Mouse (Mus musculus) neural tube, embryonic 15.5 days (tissue): ENCODE results near the gene Sp3. TPM values are rescaled to one million over a fixed set of nuclear protein-coding genes. Genes with fewer than 3 reads are reported as not detected.
"Not testable (repeated sequence)": the region's sequence is repeated elsewhere in the genome, so short reads cannot be mapped to it uniquely, and the experiment has no call there.

Experiments
- ATAC-seq: fragments of 200-750 bp; cut with Nextera tagmentation; 2 replicates; pipeline ENCODE4 v1.8.0; 2017; ENCODE audit warnings: mild to moderate bottlenecking, moderate TSS enrichment, moderate library complexity; ENCODE audit not compliant: low FRiP score
- H3K27ac ChIP-seq: fragments of 300-500 bp; sonication (generic); replicated peaks from 2 replicates; pipeline ENCODE4 v1.5.1; 2015; ENCODE audit warnings: mild to moderate bottlenecking, inconsistent platforms
- H3K27me3 ChIP-seq: fragments of 300-500 bp; sonication (generic); replicated peaks from 2 replicates; pipeline ENCODE4 v1.6.1; 2015; ENCODE audit warnings: inconsistent platforms
- H3K36me3 ChIP-seq: fragments of 300-500 bp; sonication (generic); 2 replicates; pipeline ENCODE4 v1.6.1; 2015; ENCODE audit warnings: inconsistent platforms
- H3K4me1 ChIP-seq: fragments of 300-500 bp; sonication (generic); 2 replicates; pipeline ENCODE4 v1.6.1; 2015; ENCODE audit warnings: inconsistent platforms
- H3K4me2 ChIP-seq: fragments of 300-500 bp; sonication (generic); 2 replicates; pipeline ENCODE4 v1.6.1; 2015; ENCODE audit warnings: inconsistent platforms, mild to moderate bottlenecking, moderate library complexity
- H3K4me3 ChIP-seq: fragments of 300-500 bp; sonication (generic); replicated peaks from 2 replicates; pipeline ENCODE4 v1.5.1; 2015; ENCODE audit warnings: mild to moderate bottlenecking, inconsistent platforms
- H3K9ac ChIP-seq: fragments of 300-500 bp; sonication (generic); replicated peaks from 2 replicates; pipeline ENCODE4 v1.6.1; 2015; ENCODE audit warnings: mild to moderate bottlenecking, inconsistent platforms
- H3K9me3 ChIP-seq: fragments of 300-500 bp; sonication (generic); replicated peaks from 2 replicates; pipeline ENCODE4 v1.6.1; 2016; ENCODE audit warnings: inconsistent platforms
- WGBS: fragments of 180-500 bp; shearing (Covaris S2); methylation state at CpG from one replicate; pipeline ENCODE4 v1.1.7; 2015; ENCODE audit warnings: mixed read lengths; 5-methylcytosine and 5-hydroxymethylcytosine counted together
- polyA plus RNA-seq: library from polyadenylated mRNA; unstranded; fragments of >200 nt; fragmentation: Nextera tagmentation; extraction: Ambion mirVana; gene quantifications from 2 replicates; pipeline ENCODE4 v1.2.1, GENCODE M21; 2015

Gene Sp3
- polyA plus RNA-seq = 27.7 and 35.3 TPM in 2 replicates

GRCm38 (mm10) chr2:72980337-72981074 is at the start of gene Sp3:
Gene Sp3 (minus strand): TSS chr2:72980446.
- peak within 1 kb of the TSS; percentile 100 for H3K27ac ChIP-seq
- peak; percentile 93 for ATAC-seq

DNA sequence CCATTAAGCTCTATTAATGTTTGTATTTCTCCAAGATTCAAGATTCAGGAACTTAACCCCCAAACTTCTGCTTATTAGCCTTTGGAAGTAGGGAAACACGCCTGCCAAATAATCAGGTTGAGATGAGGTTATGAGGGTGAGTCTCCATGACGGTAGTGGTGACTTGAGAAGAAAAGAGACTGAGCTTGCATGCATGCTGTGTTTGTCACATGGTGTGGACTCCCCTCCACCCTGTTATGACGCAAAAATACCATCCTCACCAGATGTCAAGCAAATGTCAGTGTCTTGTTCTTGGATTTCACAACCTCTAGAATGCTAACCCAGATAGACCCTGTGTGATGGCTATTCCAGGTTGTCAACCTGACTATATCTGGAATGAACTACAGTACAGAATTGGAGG is 49.6 kb upstream of the Sp3 start:
- no peak overlapping the region for H3K9ac ChIP-seq
- H3K4me2 ChIP-seq = no peak overlapping the region
- no peak overlapping the region for H3K4me3 ChIP-seq
- H3K9me3 ChIP-seq = no peaks in the 10 kb centered on the region
- WGBS = 86% methylated on average over 3 of the region's 3 CpGs
- no peaks in the 10 kb centered on the region for H3K27me3 ChIP-seq
- no peak for ATAC-seq
- H3K4me1 ChIP-seq = no peaks in the 10 kb centered on the region
- no peaks in the 10 kb centered on the region for H3K36me3 ChIP-seq
- no peak overlapping the region for H3K27ac ChIP-seq

More at GRCm38 (mm10) chr2:72980337-72981074, at the start of gene Sp3:
- WGBS = under 1% methylated on average over 64 of the region's 64 CpGs
- peak within 1 kb of the TSS; percentile 80 for H3K4me3 ChIP-seq
- no peaks in the 10 kb centered on the region for H3K9me3 ChIP-seq
- peaks cover 26% of the 10 kb centered on the region for H3K4me1 ChIP-seq
- H3K9ac ChIP-seq = peak within 1 kb of the TSS; percentile 100
- H3K27me3 ChIP-seq = no peaks in the 10 kb centered on the region
- peak within 1 kb of the TSS; percentile 71 for H3K4me2 ChIP-seq
- no peaks in the 10 kb centered on the region for H3K36me3 ChIP-seq

DNA sequence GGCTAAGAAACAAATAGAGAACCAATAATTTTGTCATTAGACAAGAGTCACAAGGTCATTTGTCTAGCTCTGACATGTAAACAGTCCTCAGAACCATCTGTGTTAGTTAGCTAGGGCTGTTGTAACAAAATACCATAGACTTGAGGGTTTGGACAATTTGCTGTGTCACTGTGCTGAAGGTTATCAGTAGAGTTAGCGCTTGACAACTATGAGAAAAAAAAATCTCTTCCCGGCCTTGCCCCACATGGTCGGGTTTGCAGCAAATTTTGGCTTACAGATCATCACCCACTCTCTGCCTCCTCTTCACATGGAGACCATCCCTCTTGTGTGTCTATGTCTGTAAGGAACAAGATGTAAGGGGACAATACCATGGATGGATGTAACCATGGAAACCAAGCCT is 47.8 kb upstream of the Sp3 start:
- H3K27ac ChIP-seq = no peak overlapping the region
- H3K4me3 ChIP-seq = no peak overlapping the region
- no peak overlapping the region for H3K9ac ChIP-seq
- H3K9me3 ChIP-seq = no peaks in the 10 kb centered on the region
- H3K4me1 ChIP-seq = no peaks in the 10 kb centered on the region
- ATAC-seq = no peak
- 85% methylated on average over 3 of the region's 3 CpGs for WGBS
- H3K27me3 ChIP-seq = no peaks in the 10 kb centered on the region
- H3K36me3 ChIP-seq = no peaks in the 10 kb centered on the region
- H3K4me2 ChIP-seq = no peak overlapping the region

- no peak overlapping the region for H3K9ac ChIP-seq
- H3K4me3 ChIP-seq = no peak overlapping the region
- H3K4me1 ChIP-seq = no peaks in the 10 kb centered on the region
- no peaks in the 10 kb centered on the region for H3K36me3 ChIP-seq
- no peaks in the 10 kb centered on the region for H3K9me3 ChIP-seq
- no peak for ATAC-seq
- no peak overlapping the region for H3K4me2 ChIP-seq
- no peak overlapping the region for H3K27ac ChIP-seq
- H3K27me3 ChIP-seq = no peaks in the 10 kb centered on the region
- 53% methylated on average over 3 of the region's 3 CpGs for WGBS
These were observed 46.9 kb upstream of the Sp3 start for GRCm38 (mm10) chr2:73027126-73027525.

GRCm38 (mm10) chr2:73023803-73024202 is 43.6 kb upstream of the Sp3 start:
- no peaks in the 10 kb centered on the region for H3K27me3 ChIP-seq
- ATAC-seq = no peak
- 53% methylated on average over 6 of the region's 6 CpGs for WGBS

DNA sequence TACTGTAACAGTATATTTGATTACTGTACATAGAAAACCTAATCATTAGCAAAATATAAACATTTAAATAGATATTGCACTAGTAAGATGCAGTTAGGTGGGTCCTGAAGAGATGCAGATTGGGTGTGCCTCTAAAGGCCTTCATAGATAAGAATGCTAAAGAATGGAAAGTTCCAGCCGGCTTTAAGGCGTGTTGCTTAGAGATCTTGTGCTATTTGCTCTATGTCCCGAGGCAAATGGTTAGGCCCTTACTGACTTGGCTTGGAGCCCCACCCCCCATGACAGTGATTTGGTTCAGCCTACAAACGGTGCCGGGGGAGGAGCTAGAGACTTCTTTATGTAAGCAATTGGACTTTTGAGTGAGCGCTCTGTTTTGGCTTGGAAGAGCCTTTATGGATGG is 40.8 kb upstream of the Sp3 start:
- 85% methylated on average over 6 of the region's 6 CpGs for WGBS
- H3K4me3 ChIP-seq = no peak overlapping the region

More at GRCm38 (mm10) chr2:73023803-73024202, 43.6 kb upstream of the Sp3 start:
- no peak overlapping the region for H3K9ac ChIP-seq
- H3K4me2 ChIP-seq = no peak overlapping the region
- H3K4me1 ChIP-seq = no peaks in the 10 kb centered on the region
- no peaks in the 10 kb centered on the region for H3K9me3 ChIP-seq
- H3K36me3 ChIP-seq = no peaks in the 10 kb centered on the region
- H3K27ac ChIP-seq = no peak overlapping the region
- no peak overlapping the region for H3K4me3 ChIP-seq

DNA sequence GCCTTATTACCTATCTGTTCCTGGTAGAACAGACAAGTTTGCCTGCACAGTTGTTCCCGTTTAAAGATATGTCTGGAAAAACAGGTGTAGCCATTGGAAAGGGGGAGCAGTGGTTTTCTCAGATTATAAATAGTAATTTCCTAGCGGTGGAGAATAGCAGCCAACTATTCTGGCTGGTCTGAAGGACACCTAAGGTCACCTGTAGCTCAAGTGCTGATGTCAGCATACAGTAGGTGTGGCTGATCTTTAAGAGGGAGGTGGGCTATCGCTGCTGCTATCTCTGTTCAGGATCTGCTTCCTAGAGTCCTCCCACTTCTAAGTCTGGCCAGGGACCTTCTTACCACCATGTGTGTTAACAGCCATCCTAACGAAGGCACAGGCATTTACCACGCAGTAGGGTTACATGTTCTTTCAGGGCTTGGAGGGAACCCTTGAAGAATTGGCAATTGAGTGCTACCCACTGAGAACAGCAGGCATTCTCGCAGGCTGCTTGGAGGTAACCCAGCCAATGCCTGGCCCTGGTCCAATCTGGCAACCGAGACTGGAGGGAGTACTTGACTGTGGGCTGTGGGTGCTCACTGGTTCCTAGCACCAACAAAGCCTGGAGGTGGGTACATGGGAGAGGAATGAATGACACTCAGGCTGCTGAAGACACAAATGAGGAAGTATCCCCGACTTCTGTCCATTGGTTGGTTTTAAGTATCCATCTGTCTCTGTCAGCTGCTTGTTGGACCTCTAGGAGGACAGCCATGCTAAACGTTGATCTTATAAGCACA is 39.3 kb upstream of the Sp3 start:
- Histone ChIP-seq H3K9ac (no peak overlapping the region), H3K4me3 (no peak overlapping the region), H3K4me2 (no peak overlapping the region), H3K4me1 (no peaks in the 10 kb centered on the region), H3K36me3 (no peaks in the 10 kb centered on the region), H3K9me3 (no peaks in the 10 kb centered on the region), H3K27ac (no peak overlapping the region), H3K27me3 (no peaks in the 10 kb centered on the region)
- WGBS = 69% methylated on average over 9 of the region's 9 CpGs
- ATAC-seq = no peak

More for the DNA sequence above, 40.8 kb upstream of the Sp3 start:
- ATAC-seq = no peak
- H3K9me3 ChIP-seq = no peaks in the 10 kb centered on the region
- no peak overlapping the region for H3K9ac ChIP-seq
- no peaks in the 10 kb centered on the region for H3K27me3 ChIP-seq
- H3K4me2 ChIP-seq = no peak overlapping the region
- no peaks in the 10 kb centered on the region for H3K4me1 ChIP-seq
- no peak overlapping the region for H3K27ac ChIP-seq
- H3K36me3 ChIP-seq = no peaks in the 10 kb centered on the region

DNA sequence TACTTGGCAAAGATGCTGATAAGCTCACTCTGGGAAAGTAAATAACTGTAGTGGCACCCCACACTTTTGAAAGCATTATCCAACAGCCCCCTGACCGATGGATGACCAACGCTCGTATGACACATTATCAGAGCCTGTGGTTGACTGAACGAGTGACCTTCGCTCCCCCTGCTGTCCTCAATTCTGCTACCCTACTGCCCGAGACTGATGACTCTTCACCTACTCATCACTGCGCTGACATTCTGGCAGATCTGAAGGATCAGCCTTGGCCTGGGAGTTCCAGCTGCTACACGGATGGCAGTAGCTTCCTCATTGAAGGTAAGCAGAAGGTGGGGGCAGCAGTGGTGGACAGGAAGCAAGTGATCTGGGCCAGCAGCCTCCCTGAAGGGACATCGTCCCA is 33.8 kb upstream of the Sp3 start:
- not testable (repeated sequence) for H3K4me1 ChIP-seq, H3K4me2 ChIP-seq, H3K9me3 ChIP-seq, H3K27me3 ChIP-seq, ATAC-seq, H3K9ac ChIP-seq, H3K27ac ChIP-seq, H3K4me3 ChIP-seq, H3K36me3 ChIP-seq
- WGBS = 88% methylated on average over 9 of the region's 9 CpGs

DNA sequence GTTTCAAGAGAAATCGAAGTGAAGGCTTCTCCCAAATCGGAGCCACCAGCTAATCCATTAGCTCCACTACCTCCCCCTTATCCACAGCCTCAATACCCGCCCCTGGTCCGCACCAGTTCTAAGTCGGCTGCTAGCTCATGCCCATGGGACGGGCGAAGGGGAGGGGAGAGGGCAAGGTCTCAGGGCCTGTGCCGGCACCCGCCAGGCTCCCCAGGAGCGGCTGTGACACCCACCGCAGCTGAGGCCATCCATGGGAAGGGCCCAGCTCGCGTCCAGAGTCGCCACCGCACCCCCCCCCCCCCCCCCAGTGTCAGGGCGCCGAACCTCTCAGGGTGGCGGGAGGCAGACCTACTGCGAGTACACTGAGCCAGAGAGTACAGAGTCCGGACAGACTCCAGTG is 32.4 kb upstream of the Sp3 start:
- H3K4me2 ChIP-seq = no peak overlapping the region
- no peaks in the 10 kb centered on the region for H3K4me1 ChIP-seq
- 74% methylated on average over 19 of the region's 20 CpGs for WGBS
- H3K27me3 ChIP-seq = no peaks in the 10 kb centered on the region
- ATAC-seq = no peak
- H3K9me3 ChIP-seq = peaks cover 6% of the 10 kb centered on the region; the same call in 1 of the 2 replicates
- H3K27ac ChIP-seq = no peak overlapping the region
- no peak overlapping the region for H3K9ac ChIP-seq
- H3K36me3 ChIP-seq = no peaks in the 10 kb centered on the region
- no peak overlapping the region for H3K4me3 ChIP-seq

DNA sequence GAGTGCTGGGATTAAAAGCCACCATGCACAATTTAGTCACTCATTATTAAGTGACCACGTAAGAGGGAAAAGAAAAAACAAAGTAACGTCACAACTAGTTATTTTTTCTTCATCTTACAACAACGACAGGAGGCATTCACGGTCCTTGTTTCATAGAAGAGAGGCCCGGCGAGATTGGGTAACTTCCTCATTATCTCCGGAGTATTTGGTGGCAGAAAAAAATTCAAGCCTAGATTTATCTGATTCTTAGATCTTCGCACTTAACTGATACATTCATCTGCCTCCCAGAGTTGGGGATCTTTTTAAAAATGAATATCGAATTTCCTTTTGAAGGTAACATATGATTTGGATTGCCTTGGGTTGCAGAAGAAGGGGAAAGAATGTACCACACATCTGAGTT is 27.2 kb upstream of the Sp3 start:
- ATAC-seq = no peak
- Histone ChIP-seq H3K9ac (no peak overlapping the region), H3K4me2 (no peak overlapping the region), H3K36me3 (no peaks in the 10 kb centered on the region), H3K27me3 (no peaks in the 10 kb centered on the region), H3K27ac (no peak overlapping the region), H3K9me3 (peaks cover 6% of the 10 kb centered on the region; the same call in 1 of the 2 replicates), H3K4me1 (peaks cover 19% of the 10 kb centered on the region), H3K4me3 (no peak overlapping the region)
- 93% methylated on average over 9 of the region's 9 CpGs for WGBS

- H3K36me3 ChIP-seq = no peaks in the 10 kb centered on the region
- 62% methylated on average over 3 of the region's 3 CpGs for WGBS
- H3K4me2 ChIP-seq = no peak overlapping the region
- H3K4me1 ChIP-seq = peaks cover 19% of the 10 kb centered on the region
- no peak for ATAC-seq
- no peak overlapping the region for H3K4me3 ChIP-seq
- no peaks in the 10 kb centered on the region for H3K27me3 ChIP-seq
- no peak overlapping the region for H3K9ac ChIP-seq
- peaks cover 5% of the 10 kb centered on the region; the same call in 1 of the 2 replicates for H3K9me3 ChIP-seq
- H3K27ac ChIP-seq = 0 out of 2 replicates have a peak overlapping the region, but pooled peaks have one; percentile 23
These were observed 25.6 kb upstream of the Sp3 start for GRCm38 (mm10) chr2:73005611-73006515.
